Mouse (Mus musculus): ENCODE data around the gene Meis3.

GRCm38 (mm10) chr7:16128344-16128743, 46.5 kb upstream of the Meis3 start:
- no peak for TF ChIP-seq CTCF (IDR thresholded peaks at IDR 0.05; ENCODE audit: control insufficient read depth, insufficient read depth, insufficient read length)
- no peak for TF ChIP-seq MYOD1 (IDR thresholded peaks at IDR 0.05; ENCODE audit: control insufficient read depth, insufficient read length, low read depth)
- TF ChIP-seq USF1 (IDR thresholded peaks at IDR 0.05; ENCODE audit: low read depth), result no peak
- no peak for TF ChIP-seq FOSL1 (IDR thresholded peaks at IDR 0.05; ENCODE audit: insufficient read depth, low read length, poor library complexity, severe bottlenecking)
- no peak for TF ChIP-seq MAX (IDR thresholded peaks at IDR 0.05)
- no peak for TF ChIP-seq MYOG (IDR thresholded peaks at IDR 0.05; ENCODE audit: control insufficient read depth, extremely low read depth, insufficient read length)
